Mouse (Mus musculus): Measurements from ENCODE around the gene Kcne1. TPM values are rescaled to one million over a fixed set of nuclear protein-coding genes. Genes with fewer than 3 reads are reported as not detected.

Kcne1 gene
- total and polyA plus RNA-seq, 3 experiments, result not detected

DNA sequence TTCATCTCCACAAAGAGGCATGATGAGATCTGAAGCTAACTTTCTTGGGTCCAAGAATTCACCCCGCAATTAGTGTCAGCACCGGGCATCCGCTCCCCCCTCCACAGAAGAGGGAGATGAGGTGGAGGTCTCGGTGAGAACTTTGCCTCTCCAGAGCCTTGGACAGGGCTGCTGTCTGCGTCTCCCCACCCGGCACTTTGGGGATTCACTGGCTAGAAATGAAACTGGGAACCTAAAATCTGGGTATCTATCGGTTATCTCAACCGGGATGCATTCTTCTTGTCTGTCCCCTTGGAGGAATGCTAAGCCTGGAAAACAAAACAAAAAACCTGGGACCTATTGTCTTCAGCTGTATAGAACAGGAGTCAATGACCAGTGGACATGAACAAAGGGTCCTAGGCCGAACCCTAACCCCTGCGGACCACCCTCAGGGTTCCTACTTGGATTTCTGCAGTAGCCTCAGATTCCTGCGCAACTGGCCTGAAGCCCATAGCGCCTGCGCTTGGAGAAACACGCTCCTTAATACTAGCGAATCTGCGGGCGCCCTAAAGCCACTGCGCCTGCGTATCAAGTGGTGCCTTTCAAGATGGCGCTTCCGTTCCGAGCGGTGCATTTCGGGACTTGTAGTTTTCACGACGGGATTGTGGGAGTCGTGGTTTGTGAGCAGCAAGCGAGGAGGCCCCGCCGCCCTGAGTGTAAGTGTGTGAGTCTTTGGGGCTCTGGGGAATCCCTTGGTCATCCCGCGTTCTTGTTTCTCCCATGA, 58.4 kb downstream of the Kcne1 start, which contains the start of gene Smim11 (continued):
- TF ChIP-seq CHD1 (IDR thresholded peaks at IDR 0.05; ENCODE audit: low read depth, low read length) (no peak), HCFC1 (IDR thresholded peaks at IDR 0.05; ENCODE audit: low read depth, low read length) (peak; percentile 99), TCF12 (IDR thresholded peaks at IDR 0.05; ENCODE audit: low read depth, low read length) (peak; percentile 72)

Other genes starting within 250 kb of the Kcne1 start
- not detected in 2 replicates for gene Kcne2, start 67.1 kb downstream of the Kcne1 start, total RNA-seq (2012; rRNA removed)
- under 1 TPM in 1 of 2 experiments, not detected in 1; 0.06 TPM for gene Kcne2, start 67.1 kb downstream of the Kcne1 start, polyA plus RNA-seq (2012; ENCODE audit: insufficient read depth in 1 of 2, insufficient read length in 2 of 2, low read depth in 1 of 2, low replicate concordance in 2 of 2, missing spikeins in 1 of 2)
- 70.3 and 84.7 TPM in 2 replicates for gene Smim11, start 58.2 kb downstream of the Kcne1 start, total RNA-seq (2012; rRNA removed)
- 10 to 100 TPM in 1 of 2 experiments, not detected in 1; 81.5 TPM for gene Smim11, start 58.2 kb downstream of the Kcne1 start, polyA plus RNA-seq (2012; ENCODE audit: insufficient read depth in 1 of 2, insufficient read length in 2 of 2, low read depth in 1 of 2, low replicate concordance in 2 of 2, missing spikeins in 1 of 2)
- not detected in 2 replicates for gene Fam243, start 38.0 kb downstream of the Kcne1 start, total RNA-seq (2012; rRNA removed)
- gene Fam243, start 38.0 kb downstream of the Kcne1 start, polyA plus RNA-seq (2012; ENCODE audit: insufficient read depth in 1 of 2, insufficient read length in 2 of 2, low read depth in 1 of 2, low replicate concordance in 2 of 2, missing spikeins in 1 of 2), result not detected
- gene Rcan1, start 111.4 kb upstream of the Kcne1 start, total RNA-seq (2012; rRNA removed), result 7.5 and 9.5 TPM in 2 replicates
- 10 to 100 TPM in 1 of 2 experiments, not detected in 1; 14.6 TPM for gene Rcan1, start 111.4 kb upstream of the Kcne1 start, polyA plus RNA-seq (2012; ENCODE audit: insufficient read depth in 1 of 2, insufficient read length in 2 of 2, low read depth in 1 of 2, low replicate concordance in 2 of 2, missing spikeins in 1 of 2)
- not detected in 2 replicates for gene Clic6, start 126.3 kb upstream of the Kcne1 start, total RNA-seq (2012; rRNA removed)
- not detected for gene Clic6, start 126.3 kb upstream of the Kcne1 start, polyA plus RNA-seq (2012; ENCODE audit: insufficient read depth in 1 of 2, insufficient read length in 2 of 2, low read depth in 1 of 2, low replicate concordance in 2 of 2, missing spikeins in 1 of 2)